Comparison of ENCODE assay signal across 1 mouse cellular context in genomic region chr13:59842226-59843210, GRCm38 (mm10).
TF ChIP-seq lines count a peak whose summit lies in the region.

No protein-coding gene starts in this region.

TF ChIP-seq in CH12.LX, 34 proteins besides CTCF, POLR2A, EP300 and RAD21 (continued from another document):
- TF ChIP-seq JUN (IDR thresholded peaks at IDR 0.05; ENCODE audit: insufficient read depth, low read depth, low read length), result no peak
- TF ChIP-seq TCF12 (IDR thresholded peaks at IDR 0.05; ENCODE audit: low read depth, low read length), result no peak
